Mouse (Mus musculus) small intestine, adult 2 months (tissue): ENCODE data around the gene Dusp11. TPM values are rescaled to one million over a fixed set of nuclear protein-coding genes. Genes with fewer than 3 reads are reported as not detected.
"Not testable (repeated sequence)": the region's sequence is repeated elsewhere in the genome, so short reads cannot be mapped to it uniquely, and the experiment has no call there.

ENCODE experiments used
- H3K27ac ChIP-seq: fragments of 200-500 bp; 2 replicates; pipeline ENCODE4 v1.5.1; 2012; ENCODE audit warnings: low read depth, low read length, control low read depth, inconsistent platforms; ENCODE audit not compliant: insufficient read depth
- H3K27me3 ChIP-seq: fragments of 200-500 bp; 2 replicates; pipeline ENCODE4 v1.6.1; 2012; ENCODE audit warnings: mild to moderate bottlenecking, moderate library complexity, low read length, inconsistent platforms; ENCODE audit not compliant: control insufficient read depth, insufficient read depth
- H3K36me3 ChIP-seq: fragments of 200-500 bp; 2 replicates; pipeline ENCODE4 v1.6.1; 2012; ENCODE audit warnings: mild to moderate bottlenecking, low read length, control low read depth, inconsistent platforms; ENCODE audit not compliant: control insufficient read depth, insufficient read depth
- H3K4me1 ChIP-seq: fragments of 200-500 bp; 2 replicates; pipeline ENCODE4 v1.6.1; 2012; ENCODE audit warnings: low read length, inconsistent platforms, mixed read lengths; ENCODE audit not compliant: control insufficient read depth, insufficient read depth, insufficient read length
- H3K4me3 ChIP-seq: fragments of 200-500 bp; 2 replicates; pipeline ENCODE4 v1.5.1; 2012; ENCODE audit warnings: low read depth, mild to moderate bottlenecking, control low read depth, inconsistent platforms, low read length, moderate library complexity
- CTCF ChIP-seq: fragments of 200-500 bp; IDR thresholded peaks from 2 replicates; pipeline ENCODE4 v1.5.1; 2012; ENCODE audit warnings: low read depth, mild to moderate bottlenecking, control low read depth, inconsistent platforms, low read length, moderate library complexity, mixed read lengths; ENCODE audit not compliant: insufficient replicate concordance, insufficient read length; ENCODE audit errors: extremely low read depth
- POLR2A ChIP-seq: fragments of 200-500 bp; IDR thresholded peaks from 2 replicates; pipeline ENCODE4 v1.6.1; 2012; ENCODE audit warnings: low read depth, mild to moderate bottlenecking, control low read depth, inconsistent platforms, low read length, moderate library complexity
- WGBS: fragments of 180-500 bp; shearing (Covaris S2); methylation state at CpG from one replicate; pipeline ENCODE4 v1.1.7; 2018; 5-methylcytosine and 5-hydroxymethylcytosine counted together
- polyA plus RNA-seq: library from polyadenylated mRNA; depleted of rRNA; stranded (reverse); fragments of >200 nt; gene quantifications from 2 replicates; pipeline ENCODE4 v1.2.3, GENCODE M21; 2012

Dusp11 gene
- polyA plus RNA-seq, 1 experiment: 18.7 TPM

DNA sequence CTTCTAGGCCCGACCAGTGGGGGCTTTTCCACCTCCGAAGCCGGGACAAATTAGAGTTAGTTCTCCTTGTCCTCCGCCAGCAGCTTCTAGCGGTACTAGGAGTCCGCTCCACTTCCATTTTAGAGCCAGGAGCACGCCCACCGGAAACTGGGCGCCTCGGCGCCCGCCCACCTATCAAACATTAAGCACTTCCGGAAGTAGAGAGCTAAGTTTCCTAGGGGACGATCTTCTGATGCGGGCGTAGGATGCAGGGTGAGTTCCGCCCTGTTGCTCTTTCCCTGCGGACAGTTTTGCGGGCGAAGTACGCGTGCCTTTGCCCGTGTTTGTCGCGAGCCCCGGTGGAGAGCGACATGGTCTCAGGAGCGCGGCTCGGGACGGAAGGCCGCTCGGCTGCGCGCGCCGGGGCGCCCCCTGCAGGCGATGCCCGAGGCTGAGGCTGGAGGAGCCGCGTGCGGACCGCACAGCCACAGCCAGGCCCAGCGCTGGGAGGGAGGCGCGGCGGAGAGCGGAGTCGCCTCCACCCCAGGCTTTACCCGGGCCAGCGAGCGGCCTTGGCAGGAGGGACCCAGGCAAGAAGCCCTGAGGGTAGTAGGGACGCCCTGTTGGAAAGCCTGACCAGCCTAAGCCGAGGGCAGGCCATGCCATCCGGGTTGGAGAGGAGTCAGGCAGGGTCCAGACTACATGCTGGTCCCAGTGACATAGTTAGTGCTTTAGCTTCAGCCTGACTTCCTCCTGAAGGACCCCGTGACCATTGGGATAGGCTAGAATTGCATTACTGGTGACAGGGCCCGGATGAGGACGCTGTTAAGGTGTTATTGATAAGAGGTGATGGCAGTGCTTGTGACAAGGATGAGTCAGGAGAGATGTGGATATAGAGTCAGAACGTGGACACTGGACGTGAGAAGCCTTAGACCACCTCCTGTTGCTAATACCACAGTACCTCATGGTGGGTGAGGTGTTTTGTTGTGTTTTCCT, 45.6 kb downstream of the Dusp11 start, which contains the start of gene Nat8f1:
Gene Nat8f1 (minus strand): TSS at position 149 of the 975 bp plus-strand sequence.
- peak within 1 kb of the TSS; percentile 97 for H3K27ac ChIP-seq
- WGBS: under 1% methylated on average over 59 of the region's 61 CpGs

DNA sequence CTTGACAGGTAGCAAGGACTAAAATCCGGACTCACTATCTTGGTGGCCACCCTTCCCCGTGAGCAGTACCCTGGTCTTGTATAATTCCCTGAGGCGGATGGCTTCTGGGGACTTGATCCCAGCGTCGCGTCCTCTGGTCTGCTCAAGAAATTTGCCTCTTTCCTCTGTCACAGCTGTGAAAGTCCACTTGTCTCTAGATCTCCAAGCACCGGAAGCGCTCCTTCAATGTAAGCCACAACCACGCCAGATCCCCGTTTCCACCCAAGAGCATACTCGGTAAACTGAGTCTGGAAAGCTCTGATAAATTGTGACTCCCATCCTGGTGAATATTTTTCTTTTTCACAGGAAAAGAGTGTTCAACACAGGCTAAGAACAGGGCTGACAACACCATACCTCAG, 46.3 kb downstream of the Dusp11 start:
- TF ChIP-seq POLR2A (no peak), CTCF (no peak)
- peak overlapping the region; percentile 97 for H3K27ac ChIP-seq
- peaks cover 9% of the 10 kb centered on the region; the same call in 1 of the 2 replicates for H3K4me1 ChIP-seq
- peaks cover 2% of the 10 kb centered on the region for H3K36me3 ChIP-seq
- no peaks in the 10 kb centered on the region for H3K27me3 ChIP-seq
- under 1% methylated on average over 11 of the region's 11 CpGs for WGBS
- H3K4me3 ChIP-seq: peak overlapping the region; percentile 78

More for the DNA sequence above, 45.6 kb downstream of the Dusp11 start, which contains the start of gene Nat8f1:
- TF ChIP-seq POLR2A (peak; percentile 82), CTCF (0 out of 2 replicates have a peak, but pooled peaks have one; percentile 38)
- peak within 1 kb of the TSS; percentile 78 for H3K4me3 ChIP-seq
- H3K36me3 ChIP-seq, H3K27me3 ChIP-seq, H3K4me1 ChIP-seq: not testable (repeated sequence)

DNA sequence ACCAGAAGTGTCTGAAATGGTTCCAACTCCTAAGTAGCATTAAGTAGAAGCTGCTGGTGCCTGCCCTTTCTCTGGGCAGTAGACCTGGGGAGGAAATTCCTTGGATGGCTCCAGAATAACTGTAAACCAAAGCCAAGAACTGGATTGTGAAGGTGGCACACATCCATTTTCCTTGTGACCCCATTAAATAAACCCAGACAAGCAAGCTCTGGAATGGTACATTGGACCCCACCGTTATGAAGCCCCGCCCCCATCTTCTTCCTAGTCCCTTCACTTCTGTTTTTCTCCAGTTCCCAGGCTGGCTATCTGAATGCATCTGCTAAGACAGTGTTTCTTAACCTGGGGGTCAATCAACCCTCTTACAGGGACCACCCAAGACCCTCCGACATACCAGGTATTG, 49.9 kb downstream of the Dusp11 start, which contains the start of gene Tprkb:
Gene Tprkb (plus strand): TSS at position 279 of the 400 bp plus-strand sequence.
- Histone ChIP-seq H3K36me3 (no peaks in the 10 kb centered on the region), H3K4me1 (peaks cover 9% of the 10 kb centered on the region; the same call in 1 of the 2 replicates), H3K27ac (no peak within 1 kb of the TSS), H3K4me3 (no peak within 1 kb of the TSS), H3K27me3 (no peaks in the 10 kb centered on the region)
- 41% methylated on average over 3 of the region's 3 CpGs for WGBS
- TF ChIP-seq POLR2A: no peak
- TF ChIP-seq CTCF: no peak

DNA sequence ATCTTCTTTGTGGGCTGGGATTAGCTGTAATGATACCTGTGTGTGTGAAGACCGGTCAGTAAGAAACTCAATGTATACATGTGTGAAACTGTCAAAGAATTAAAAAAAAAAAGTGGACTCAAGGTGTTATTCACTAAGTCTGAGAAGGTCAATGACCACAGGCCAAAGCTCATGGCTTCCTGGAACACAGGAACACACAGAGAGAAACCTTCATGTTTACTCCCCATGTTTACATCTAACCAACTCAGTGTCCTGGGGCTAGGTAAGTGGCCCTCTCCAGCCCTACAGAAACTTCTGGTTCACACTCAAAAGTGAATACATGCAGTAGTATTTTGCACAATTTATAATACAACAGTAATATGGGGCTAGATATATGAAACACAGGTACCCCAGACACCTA, 51.8 kb downstream of the Dusp11 start:
- no peak overlapping the region for H3K27ac ChIP-seq
- 92% methylated on average over 1 of the region's 1 CpGs for WGBS
- H3K4me3 ChIP-seq: no peak overlapping the region
- TF ChIP-seq CTCF (no peak), POLR2A (no peak)
- peaks cover 6% of the 10 kb centered on the region; the same call in 1 of the 2 replicates for H3K4me1 ChIP-seq
- H3K36me3 ChIP-seq: no peaks in the 10 kb centered on the region
- no peaks in the 10 kb centered on the region for H3K27me3 ChIP-seq

DNA sequence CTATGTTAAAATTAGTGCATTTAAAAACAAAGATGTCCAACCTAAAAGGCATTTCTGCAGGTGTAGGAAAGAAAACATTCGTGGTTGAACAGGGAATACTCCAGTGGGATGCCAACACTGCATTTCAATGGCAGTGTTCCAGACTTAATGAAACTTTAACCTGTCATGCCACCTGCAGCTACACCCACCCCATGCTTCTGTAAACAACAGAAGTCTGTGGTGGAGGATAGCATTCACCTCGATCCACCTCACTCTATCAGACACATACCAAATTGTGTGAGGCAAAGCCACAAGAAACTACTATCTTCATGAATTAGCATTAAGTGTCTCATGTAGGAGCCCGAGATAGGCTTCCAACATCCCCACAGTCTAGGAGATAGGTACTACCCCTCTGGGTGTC, 53.1 kb downstream of the Dusp11 start:
- WGBS: 22% methylated on average over 3 of the region's 3 CpGs
- peaks cover 11% of the 10 kb centered on the region; the same call in 1 of the 2 replicates for H3K4me1 ChIP-seq
- no peak overlapping the region for H3K4me3 ChIP-seq
- TF ChIP-seq POLR2A: no peak
- no peak for TF ChIP-seq CTCF
- H3K27ac ChIP-seq: no peak overlapping the region
- no peaks in the 10 kb centered on the region for H3K27me3 ChIP-seq
- H3K36me3 ChIP-seq: no peaks in the 10 kb centered on the region

DNA sequence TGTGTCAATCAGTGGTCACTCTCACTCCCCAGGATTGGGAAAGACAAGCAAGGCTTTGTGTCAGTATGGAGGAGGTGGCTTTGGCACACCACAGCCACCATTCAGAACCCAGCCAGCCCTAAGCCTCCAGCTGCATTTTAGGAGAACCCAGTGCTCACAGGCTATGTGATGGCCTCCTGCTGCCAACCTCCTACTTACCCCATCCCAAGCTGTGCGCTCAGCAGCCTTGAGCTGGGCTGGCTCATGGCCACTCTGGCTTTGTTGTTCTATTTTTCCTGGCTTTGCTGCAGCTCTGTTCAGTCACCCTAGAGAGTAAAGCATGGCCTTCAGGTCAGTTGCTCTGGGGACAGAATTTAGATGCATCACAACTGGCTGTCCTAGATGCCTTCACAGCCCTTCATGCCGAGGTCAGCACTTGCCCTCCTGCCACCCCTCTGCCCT, 54.5 kb downstream of the Dusp11 start:
- not testable (repeated sequence) for H3K27me3 ChIP-seq, H3K27ac ChIP-seq
- WGBS: 75% methylated on average over 2 of the region's 2 CpGs

DNA sequence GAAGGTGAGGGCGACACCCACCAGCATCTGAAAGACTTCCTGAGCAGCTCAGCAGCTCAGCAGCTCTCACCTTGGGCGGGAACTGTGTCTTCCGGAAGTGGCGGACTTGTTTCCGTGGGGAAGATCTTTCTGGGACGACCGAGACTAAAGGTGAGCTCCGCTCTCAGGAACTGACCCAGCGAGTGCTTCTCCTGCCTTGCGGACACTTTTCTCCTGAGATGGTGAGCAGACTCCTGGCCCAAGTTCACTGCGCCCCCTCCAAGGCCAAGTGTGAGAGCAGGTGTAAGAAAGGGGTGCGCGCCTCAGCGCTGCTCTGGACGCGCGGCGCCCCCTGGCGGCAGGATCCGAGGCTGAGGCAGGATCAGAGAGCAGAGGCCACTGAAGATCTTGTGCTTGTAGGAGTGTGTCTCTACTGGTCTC, 56.8 kb downstream of the Dusp11 start, which contains the start of gene Nat8f4:
Gene Nat8f4 (minus strand): TSS at position 243 of the 420 bp plus-strand sequence.
- WGBS: 2% methylated on average over 20 of the region's 20 CpGs
- H3K4me1 ChIP-seq: peaks cover 12% of the 10 kb centered on the region; the same call in 1 of the 2 replicates
- not testable (repeated sequence) for H3K27me3 ChIP-seq, H3K36me3 ChIP-seq
- TF ChIP-seq CTCF: peak; percentile 70; the same call in 1 of the 2 replicates
- H3K4me3 ChIP-seq: peak within 1 kb of the TSS; percentile 64
- H3K27ac ChIP-seq: peak within 1 kb of the TSS; percentile 67

More for the DNA sequence above, 54.5 kb downstream of the Dusp11 start:
- not testable (repeated sequence) for H3K4me3 ChIP-seq, H3K36me3 ChIP-seq
- H3K4me1 ChIP-seq: peaks cover 16% of the 10 kb centered on the region; the same call in 1 of the 2 replicates
